Mouse (Mus musculus) lung, embryonic 15.5 days (tissue): ENCODE measurements around the gene Dpy19l3. TPM values are rescaled to one million over a fixed set of nuclear protein-coding genes. Genes with fewer than 3 reads are reported as not detected.

ENCODE experiments used
- ATAC-seq: fragments of 200-750 bp; cut with Nextera tagmentation; 2 replicates; pipeline ENCODE4 v1.8.0; 2017; ENCODE audit warnings: moderate number of reproducible peaks, borderline replicate concordance; ENCODE audit not compliant: low FRiP score, low TSS enrichment; ENCODE audit errors: extremely low read depth
- H3K27ac ChIP-seq: fragments of 300-500 bp; sonication (generic); 2 replicates; pipeline ENCODE4 v1.5.1; 2015; ENCODE audit warnings: moderate library complexity, mild to moderate bottlenecking, inconsistent platforms
- H3K27me3 ChIP-seq: fragments of 300-500 bp; sonication (generic); 2 replicates; pipeline ENCODE4 v1.6.1; 2015; ENCODE audit warnings: inconsistent platforms
- H3K36me3 ChIP-seq: fragments of 300-500 bp; sonication (generic); 2 replicates; pipeline ENCODE4 v1.6.1; 2015; ENCODE audit warnings: inconsistent platforms
- H3K4me1 ChIP-seq: fragments of 300-500 bp; sonication (generic); 2 replicates; pipeline ENCODE4 v1.6.1; 2015; ENCODE audit warnings: inconsistent platforms
- H3K4me2 ChIP-seq: fragments of 300-500 bp; sonication (generic); 2 replicates; pipeline ENCODE4 v1.6.1; 2015; ENCODE audit warnings: inconsistent platforms, mild to moderate bottlenecking, moderate library complexity
- H3K4me3 ChIP-seq: fragments of 300-500 bp; sonication (generic); 2 replicates; pipeline ENCODE4 v1.5.1; 2015; ENCODE audit warnings: mild to moderate bottlenecking, inconsistent platforms
- H3K9ac ChIP-seq: fragments of 300-500 bp; sonication (generic); 2 replicates; pipeline ENCODE4 v1.6.1; 2015; ENCODE audit warnings: inconsistent platforms
- H3K9me3 ChIP-seq: fragments of 300-500 bp; sonication (generic); 2 replicates; pipeline ENCODE4 v1.6.1; 2016; ENCODE audit warnings: inconsistent platforms
- WGBS: fragments of 180-500 bp; shearing (Covaris S2); methylation state at CpG from one replicate; pipeline ENCODE4 v1.1.7; 2015; 5-methylcytosine and 5-hydroxymethylcytosine counted together
- polyA plus RNA-seq: library from polyadenylated mRNA; unstranded; fragments of >200 nt; fragmentation: Nextera tagmentation; extraction: Ambion mirVana; gene quantifications from 2 replicates; pipeline ENCODE4 v1.2.1, GENCODE M21; 2015

Gene Dpy19l3
- polyA plus RNA-seq, 1 experiment from 2014 or later = 34.6 TPM

DNA sequence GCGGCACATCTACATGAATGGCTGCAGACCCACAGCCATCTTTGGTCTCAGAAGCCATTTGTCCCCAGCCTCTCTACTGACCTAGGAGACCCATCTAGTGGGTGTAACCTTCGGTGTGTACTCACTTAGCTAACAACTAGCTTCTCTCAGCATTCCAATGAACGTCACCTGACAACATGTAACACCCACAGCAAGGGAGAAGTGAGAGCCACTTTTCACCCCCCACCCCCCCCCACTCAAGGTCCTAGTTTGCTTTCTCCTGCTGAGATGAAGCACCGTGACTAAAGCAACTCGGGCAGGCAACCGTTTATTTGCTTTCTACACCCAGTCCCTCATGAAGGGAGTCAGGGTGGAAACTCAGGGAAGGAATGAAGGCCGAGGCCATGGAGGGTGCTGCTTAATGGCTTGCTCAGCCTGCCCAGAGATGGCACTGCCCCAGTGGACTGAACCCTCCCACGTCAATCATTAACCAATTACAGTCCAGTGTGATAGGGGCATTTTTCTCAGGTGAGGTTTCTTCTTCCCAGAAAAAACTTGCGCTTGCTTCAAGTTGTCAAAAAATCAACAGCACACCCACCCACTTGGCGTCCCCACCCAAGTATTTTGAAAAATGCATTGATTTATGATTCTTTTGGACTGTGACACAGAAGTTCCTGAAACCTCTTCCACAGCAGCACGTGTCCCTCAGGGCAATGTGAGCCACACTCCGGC, 7.4 kb downstream of the Dpy19l3 start:
- Histone ChIP-seq H3K9ac (no peak overlapping the region), H3K27ac (no peak overlapping the region), H3K36me3 (peaks cover 25% of the 10 kb centered on the region), H3K4me1 (peaks cover 5% of the 10 kb centered on the region; the same call in 1 of the 2 replicates), H3K9me3 (no peaks in the 10 kb centered on the region), H3K4me2 (no peak overlapping the region), H3K4me3 (no peak overlapping the region), H3K27me3 (no peaks in the 10 kb centered on the region)
- ATAC-seq = no peak
- WGBS = 83% methylated on average over 12 of the region's 12 CpGs

DNA sequence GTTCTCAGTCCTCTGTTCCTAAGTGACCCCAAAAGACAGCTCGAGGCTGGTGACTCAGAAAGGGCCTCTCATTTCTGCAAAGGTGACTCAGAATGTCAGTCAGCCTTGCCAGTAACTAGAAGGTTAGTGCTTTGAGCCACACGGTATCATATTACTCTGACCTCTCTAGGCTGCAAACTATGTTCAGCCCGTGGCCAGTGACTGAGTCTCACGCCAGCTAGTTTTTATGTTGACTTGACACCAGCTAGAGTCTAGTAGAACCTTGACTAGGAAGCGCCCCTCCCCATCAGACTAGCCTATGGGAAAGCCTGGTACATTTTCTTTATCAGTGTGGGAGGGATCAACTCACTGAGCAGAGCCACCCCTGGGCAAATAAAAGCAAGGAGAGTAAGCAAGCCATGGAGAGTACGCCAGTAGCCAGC, 9.0 kb downstream of the Dpy19l3 start:
- 57% methylated on average over 6 of the region's 6 CpGs for WGBS
- peaks cover 30% of the 10 kb centered on the region for H3K36me3 ChIP-seq
- H3K9me3 ChIP-seq = no peaks in the 10 kb centered on the region
- peaks cover 5% of the 10 kb centered on the region; the same call in 1 of the 2 replicates for H3K4me1 ChIP-seq
- no peak overlapping the region for H3K27ac ChIP-seq
- H3K27me3 ChIP-seq = no peaks in the 10 kb centered on the region
- no peak for ATAC-seq
- no peak overlapping the region for H3K4me3 ChIP-seq
- no peak overlapping the region for H3K4me2 ChIP-seq
- no peak overlapping the region for H3K9ac ChIP-seq

DNA sequence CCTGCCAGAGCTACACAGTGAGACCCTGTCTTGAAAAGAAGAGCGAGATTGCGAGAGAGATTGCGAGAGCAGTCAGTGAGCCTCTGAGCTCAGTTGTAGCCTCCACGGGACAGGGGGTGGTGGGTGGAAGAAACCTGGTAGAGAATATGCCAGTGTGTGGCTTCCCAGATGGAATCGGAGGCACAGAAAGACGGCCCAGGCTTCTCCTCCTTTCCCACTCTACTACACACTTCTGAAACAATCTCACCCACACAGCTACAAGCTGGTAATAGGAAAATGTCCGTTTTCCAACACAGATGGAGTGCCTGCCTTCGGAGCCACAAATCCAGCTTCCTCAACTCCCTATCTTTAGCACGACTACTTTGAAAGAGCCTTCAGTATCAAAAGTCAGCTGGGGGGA, 9.5 kb downstream of the Dpy19l3 start:
- H3K9me3 ChIP-seq = no peaks in the 10 kb centered on the region
- H3K36me3 ChIP-seq = peaks cover 31% of the 10 kb centered on the region
- no peaks in the 10 kb centered on the region for H3K27me3 ChIP-seq
- no peak overlapping the region for H3K9ac ChIP-seq
- ATAC-seq = no peak
- H3K27ac ChIP-seq = no peak overlapping the region
- 88% methylated on average over 9 of the region's 9 CpGs for WGBS
- H3K4me1 ChIP-seq = peaks cover 5% of the 10 kb centered on the region; the same call in 1 of the 2 replicates
- H3K4me3 ChIP-seq = no peak overlapping the region
- no peak overlapping the region for H3K4me2 ChIP-seq

DNA sequence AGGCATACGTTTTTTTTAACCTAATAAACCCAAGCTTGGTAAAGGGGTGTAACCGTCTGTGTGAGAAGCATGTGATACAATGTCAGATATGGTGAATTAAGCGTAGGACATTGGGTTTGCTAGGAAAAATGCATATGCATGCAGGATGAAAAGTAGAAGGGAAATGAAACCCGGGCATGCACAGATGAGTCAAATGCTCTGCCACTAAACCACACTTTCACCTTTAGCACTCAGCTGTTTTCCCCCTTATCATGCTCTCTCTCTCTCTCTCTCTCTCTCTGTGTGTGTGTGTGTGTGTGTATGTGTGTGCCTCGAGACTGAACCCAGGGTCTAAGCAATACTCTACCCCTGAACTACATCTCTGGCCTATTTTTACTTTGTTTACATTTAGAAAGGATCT, 11.9 kb downstream of the Dpy19l3 start:
- H3K27me3 ChIP-seq = no peaks in the 10 kb centered on the region
- no peaks in the 10 kb centered on the region for H3K9me3 ChIP-seq
- H3K4me1 ChIP-seq = peaks cover 5% of the 10 kb centered on the region; the same call in 1 of the 2 replicates
- no peak overlapping the region for H3K4me2 ChIP-seq
- H3K36me3 ChIP-seq = peaks cover 16% of the 10 kb centered on the region; the same call in 1 of the 2 replicates
- H3K4me3 ChIP-seq = no peak overlapping the region
- H3K9ac ChIP-seq = no peak overlapping the region
- no peak for ATAC-seq
- WGBS = 52% methylated on average over 5 of the region's 5 CpGs
- no peak overlapping the region for H3K27ac ChIP-seq

DNA sequence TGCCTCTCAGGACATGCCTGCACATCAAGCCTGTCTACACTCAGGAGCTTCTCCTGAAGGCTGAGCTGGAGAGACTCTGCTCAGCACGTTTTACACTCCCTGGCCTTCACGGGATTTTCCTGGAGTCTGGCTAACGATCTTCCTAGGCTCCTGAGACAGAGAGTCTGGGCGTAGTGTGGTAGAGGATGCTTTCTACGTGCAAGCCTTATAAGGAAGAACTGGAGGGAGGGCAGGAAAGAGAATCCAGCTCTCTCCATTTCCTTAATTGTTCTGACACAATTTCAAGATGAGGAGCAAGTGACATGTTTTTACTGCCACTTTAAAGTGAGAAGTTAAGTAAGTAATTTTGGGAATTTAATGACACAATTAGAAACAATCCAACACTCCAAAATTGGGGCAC, 12.4 kb downstream of the Dpy19l3 start:
- no peak for ATAC-seq
- H3K36me3 ChIP-seq = peaks cover 16% of the 10 kb centered on the region; the same call in 1 of the 2 replicates

DNA sequence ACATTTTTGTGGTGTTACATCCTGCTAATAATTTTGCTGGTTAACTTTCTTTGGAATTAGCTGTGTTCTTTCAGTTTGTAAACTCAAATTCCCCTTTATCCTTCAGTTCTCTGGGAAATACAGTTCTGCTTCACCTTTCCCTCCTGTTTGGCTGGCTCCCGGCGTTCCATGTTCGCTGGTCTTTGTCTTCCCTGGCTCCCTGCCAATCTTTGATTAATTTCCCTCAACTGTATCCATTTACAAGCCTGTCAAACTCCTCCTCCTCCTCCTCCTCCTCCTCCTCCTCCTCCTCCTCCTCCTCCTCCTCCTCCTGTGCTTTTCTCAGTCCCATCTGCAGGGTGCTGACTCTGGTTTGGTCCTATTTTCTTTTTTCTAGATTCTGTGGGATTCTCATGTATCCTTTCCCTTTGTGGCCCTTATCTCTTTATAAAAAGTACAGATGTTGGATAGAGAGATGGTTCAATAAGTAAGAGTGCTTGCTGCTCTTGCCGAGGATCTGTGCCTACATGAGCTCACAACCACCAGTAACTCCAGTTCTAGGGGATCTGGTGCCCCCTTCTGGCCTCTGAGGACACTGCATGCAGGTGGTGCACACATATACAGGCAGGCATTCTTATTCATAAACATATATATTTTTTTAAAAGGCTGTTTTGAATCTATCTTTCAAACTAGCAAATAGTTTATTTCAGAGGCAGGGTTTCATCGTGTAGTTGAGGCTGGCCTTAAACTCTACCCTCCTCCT, 13.6 kb downstream of the Dpy19l3 start:
- no peaks in the 10 kb centered on the region for H3K27me3 ChIP-seq
- no peak overlapping the region for H3K4me3 ChIP-seq
- no peak overlapping the region for H3K4me2 ChIP-seq
- H3K9ac ChIP-seq = no peak overlapping the region
- no peak overlapping the region for H3K27ac ChIP-seq
- no peak for ATAC-seq
- WGBS = 53% methylated on average over 5 of the region's 5 CpGs
- H3K9me3 ChIP-seq = no peaks in the 10 kb centered on the region
- peaks cover 14% of the 10 kb centered on the region; the same call in 1 of the 2 replicates for H3K36me3 ChIP-seq
- peaks cover 5% of the 10 kb centered on the region; the same call in 1 of the 2 replicates for H3K4me1 ChIP-seq

More for the DNA sequence above, 12.4 kb downstream of the Dpy19l3 start:
- Histone ChIP-seq H3K27ac (no peak overlapping the region), H3K27me3 (no peaks in the 10 kb centered on the region), H3K4me3 (no peak overlapping the region), H3K4me1 (peaks cover 5% of the 10 kb centered on the region; the same call in 1 of the 2 replicates), H3K9me3 (no peaks in the 10 kb centered on the region), H3K9ac (no peak overlapping the region), H3K4me2 (no peak overlapping the region)
- WGBS = 55% methylated on average over 5 of the region's 5 CpGs

DNA sequence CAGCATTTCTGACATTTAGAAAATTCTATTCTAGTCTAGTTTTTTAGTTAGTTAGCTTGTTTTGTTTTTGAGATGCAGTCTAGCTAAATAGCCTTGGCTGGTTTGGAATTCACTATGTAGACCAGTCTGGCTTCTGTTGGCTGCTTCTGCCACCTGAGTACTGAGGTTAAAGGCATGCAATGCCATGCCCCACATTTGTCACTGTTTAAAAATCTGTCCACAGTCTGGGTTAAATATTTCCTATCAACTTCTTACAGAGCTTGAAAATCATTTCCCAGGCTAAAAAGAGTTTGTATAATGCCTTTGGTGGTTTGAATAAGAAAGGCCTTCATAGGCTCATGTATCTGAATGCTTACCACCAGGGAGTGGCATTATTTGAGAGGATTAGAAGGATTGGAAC, 15.4 kb downstream of the Dpy19l3 start:
- Histone ChIP-seq H3K4me1 (peaks cover 5% of the 10 kb centered on the region; the same call in 1 of the 2 replicates), H3K27me3 (no peaks in the 10 kb centered on the region), H3K9me3 (no peaks in the 10 kb centered on the region), H3K4me2 (no peak overlapping the region), H3K4me3 (no peak overlapping the region), H3K36me3 (peaks cover 14% of the 10 kb centered on the region; the same call in 1 of the 2 replicates), H3K9ac (no peak overlapping the region), H3K27ac (no peak overlapping the region)
- ATAC-seq = no peak

DNA sequence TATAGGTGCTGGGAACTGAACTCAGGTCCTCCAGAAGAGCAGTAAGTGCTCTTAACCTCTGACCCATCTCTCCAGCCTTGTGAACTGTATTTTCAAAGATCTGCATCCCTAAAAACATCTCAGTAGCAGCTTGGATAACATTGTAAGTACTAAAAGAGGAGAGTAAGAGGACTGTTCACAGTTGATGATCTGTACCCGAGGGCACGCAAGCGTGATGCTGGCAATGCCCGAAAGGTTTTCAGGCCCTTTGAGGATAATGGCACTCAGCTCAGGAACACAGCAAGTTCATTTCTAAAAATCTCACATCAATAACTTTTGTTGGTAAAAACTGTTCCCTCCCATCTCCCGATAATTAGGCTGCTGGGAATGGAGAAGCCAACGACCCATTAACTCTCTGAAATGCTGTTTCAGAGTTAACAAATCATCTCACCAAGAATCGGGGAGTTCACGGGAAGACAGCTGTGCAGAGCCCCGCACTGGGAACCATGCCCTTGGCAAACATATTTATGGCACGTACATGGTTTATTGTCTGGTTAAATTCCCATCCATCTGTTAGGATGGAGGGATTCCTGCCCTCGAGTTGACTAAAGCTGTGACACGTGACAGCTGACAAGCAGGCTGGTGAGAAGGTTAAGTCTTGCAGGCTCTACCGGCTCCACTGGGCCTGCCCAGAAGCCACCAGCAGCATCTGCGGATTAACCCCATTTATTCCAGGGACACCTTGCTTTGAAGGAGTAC, 20.8 kb downstream of the Dpy19l3 start:
- no peak overlapping the region for H3K4me3 ChIP-seq
- H3K9ac ChIP-seq = no peak overlapping the region
- H3K36me3 ChIP-seq = peaks cover 9% of the 10 kb centered on the region; the same call in 1 of the 2 replicates
- H3K4me2 ChIP-seq = no peak overlapping the region
- no peaks in the 10 kb centered on the region for H3K9me3 ChIP-seq
- no peaks in the 10 kb centered on the region for H3K4me1 ChIP-seq
- H3K27ac ChIP-seq = no peak overlapping the region
- ATAC-seq = no peak
- 63% methylated on average over 14 of the region's 14 CpGs for WGBS
- no peaks in the 10 kb centered on the region for H3K27me3 ChIP-seq

DNA sequence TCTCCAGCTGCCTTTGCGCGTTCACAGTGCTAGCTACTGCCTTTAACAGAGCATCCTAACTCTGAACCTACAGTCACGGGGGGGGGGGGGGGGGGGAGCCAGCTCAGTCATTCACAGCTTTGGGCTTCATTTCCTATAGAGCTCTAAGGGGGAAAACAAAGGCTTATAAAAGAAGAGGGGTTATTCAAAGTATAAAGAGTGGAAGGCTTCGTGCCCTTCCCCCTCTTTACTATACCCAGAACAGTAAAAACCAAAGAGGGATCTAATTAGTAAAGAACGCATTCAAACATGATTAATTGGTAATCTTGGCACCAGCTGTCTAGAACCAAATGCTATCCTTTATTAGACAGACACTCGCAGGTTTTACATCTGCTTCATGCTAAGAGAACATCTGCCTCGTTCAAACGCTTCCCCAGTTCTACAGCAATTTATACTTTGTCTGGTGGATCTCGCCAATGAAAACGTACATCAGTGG, 21.6 kb downstream of the Dpy19l3 start:
- H3K36me3 ChIP-seq = peaks cover 11% of the 10 kb centered on the region; the same call in 1 of the 2 replicates
- H3K27ac ChIP-seq = no peak overlapping the region
- no peaks in the 10 kb centered on the region for H3K27me3 ChIP-seq
- no peaks in the 10 kb centered on the region for H3K4me1 ChIP-seq
- H3K4me3 ChIP-seq = no peak overlapping the region
- 87% methylated on average over 10 of the region's 10 CpGs for WGBS
- no peak overlapping the region for H3K9ac ChIP-seq
- no peaks in the 10 kb centered on the region for H3K9me3 ChIP-seq
- ATAC-seq = no peak
- H3K4me2 ChIP-seq = no peak overlapping the region

DNA sequence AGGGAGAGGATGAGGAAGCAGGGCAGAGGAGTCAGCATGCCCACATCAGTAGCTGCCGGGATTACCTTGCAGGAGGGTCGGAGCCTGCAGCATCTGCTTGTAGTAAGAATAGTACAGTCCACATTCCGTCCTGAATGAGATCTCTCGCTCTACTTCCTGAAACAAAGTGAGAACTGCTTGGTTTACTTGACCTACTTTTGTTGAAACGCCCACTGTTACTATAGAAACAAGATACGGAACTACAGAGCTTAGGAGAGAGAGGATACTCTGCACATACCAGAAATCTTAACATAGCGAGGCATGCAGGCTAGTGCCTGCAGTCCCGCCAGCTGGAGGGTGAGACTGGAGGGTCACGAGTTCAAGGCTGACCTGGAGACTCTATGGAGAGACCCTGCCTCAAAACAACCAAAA, 24.6 kb downstream of the Dpy19l3 start:
- Histone ChIP-seq H3K4me1 (no peaks in the 10 kb centered on the region), H3K27ac (no peak overlapping the region), H3K4me3 (no peak overlapping the region), H3K27me3 (no peaks in the 10 kb centered on the region), H3K9me3 (no peaks in the 10 kb centered on the region), H3K4me2 (no peak overlapping the region), H3K36me3 (peaks cover 9% of the 10 kb centered on the region; the same call in 1 of the 2 replicates), H3K9ac (no peak overlapping the region)
- 71% methylated on average over 9 of the region's 9 CpGs for WGBS
- ATAC-seq = no peak

DNA sequence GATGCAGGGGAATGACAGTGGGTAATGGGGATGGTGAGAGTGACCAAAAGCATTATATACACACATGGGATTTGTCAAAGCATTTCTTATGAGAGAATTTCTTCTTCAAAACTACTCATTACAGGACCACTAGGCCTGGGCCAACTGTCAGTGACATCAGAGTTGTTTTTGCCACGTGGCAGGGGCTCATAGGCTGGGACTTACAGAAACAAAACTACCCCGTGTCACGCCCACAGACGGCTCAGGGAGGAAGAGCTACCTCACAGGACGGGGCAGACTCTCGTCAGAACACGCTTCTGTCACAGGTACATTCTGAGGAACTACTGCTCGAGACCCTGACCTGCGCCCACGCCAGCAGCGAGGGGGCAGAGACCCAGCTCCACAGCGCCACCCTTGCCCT, 25.9 kb downstream of the Dpy19l3 start:
- Histone ChIP-seq H3K4me1 (no peaks in the 10 kb centered on the region), H3K4me2 (no peak overlapping the region), H3K9me3 (no peaks in the 10 kb centered on the region), H3K36me3 (peaks cover 16% of the 10 kb centered on the region; the same call in 1 of the 2 replicates), H3K27ac (no peak overlapping the region), H3K27me3 (no peaks in the 10 kb centered on the region), H3K9ac (no peak overlapping the region), H3K4me3 (no peak overlapping the region)
- ATAC-seq = no peak
- 93% methylated on average over 12 of the region's 12 CpGs for WGBS
